8 mouse cellular contexts compared by ENCODE assay signal in the genomic region with DNA sequence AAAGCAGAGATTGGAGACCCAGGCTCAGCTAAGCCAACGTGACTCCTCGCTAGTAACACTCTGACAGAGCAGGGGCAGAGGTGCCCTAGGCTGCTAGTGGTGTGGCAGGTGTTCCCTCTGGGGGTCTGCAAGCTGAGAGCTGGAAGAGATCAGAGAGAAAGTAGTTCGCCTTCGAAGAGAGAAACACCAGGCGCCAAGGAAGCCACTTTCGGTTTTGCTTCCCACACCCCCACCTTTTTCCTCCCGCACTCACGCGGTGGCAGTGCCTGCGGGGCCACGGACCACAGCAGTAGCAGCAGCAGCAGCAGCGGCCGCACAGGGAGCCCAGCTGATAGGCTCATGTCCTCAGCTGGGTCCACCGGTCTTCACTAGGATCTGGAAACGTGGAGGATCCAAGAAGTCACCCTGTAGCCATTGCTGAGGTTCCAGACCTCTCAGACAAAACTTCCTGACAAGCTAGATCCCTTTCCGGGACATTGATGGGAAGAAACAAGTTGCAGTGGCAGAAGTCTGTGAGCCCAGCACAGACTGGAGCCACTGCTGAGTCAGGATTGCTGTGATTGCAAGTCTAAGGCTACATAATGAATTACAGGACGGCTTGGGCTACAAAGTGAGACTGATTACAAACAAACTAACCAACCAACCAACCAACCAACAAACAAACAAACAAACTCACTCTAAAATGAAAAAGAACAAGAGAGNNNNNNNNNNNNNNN. TPM values are rescaled to one million over a fixed set of nuclear protein-coding genes. Genes with fewer than 3 reads are reported as not detected.
DNase-seq lines count a peak whose midpoint lies in the region; ATAC-seq and TF ChIP-seq lines count a peak whose summit lies in the region.

A gene (minus strand): TSS at position 481 of the 716 bp plus-strand sequence.

- no peaks in the 10 kb centered on the region for H3K9me3 ChIP-seq in hindbrain, embryonic 14.5 days (ENCODE audit: control insufficient read depth, low read length)
- no peaks in the 10 kb centered on the region for H3K9me3 ChIP-seq in liver, embryonic 11.5 days (ENCODE audit: control insufficient read depth, low read length)
- H3K9me3 ChIP-seq in midbrain, postnatal 0 days (ENCODE audit: low read length) = no peaks in the 10 kb centered on the region
- no peaks in the 10 kb centered on the region for H3K9me3 ChIP-seq in stomach, postnatal 0 days (ENCODE audit: control insufficient read depth, low read length)

- H3K4me1 ChIP-seq in bone marrow, adult 2 months (ENCODE audit: control insufficient read depth, insufficient read depth, low read length) = no peaks in the 10 kb centered on the region; the same call in 1 of the 2 replicates
- peaks cover 9% of the 10 kb centered on the region; the same call in 1 of the 2 replicates for H3K4me1 ChIP-seq in hindbrain, embryonic 14.5 days (replicated peaks; ENCODE audit: control insufficient read depth, insufficient read depth, low read length)
- peaks cover 5% of the 10 kb centered on the region; the same call in 1 of the 2 replicates for H3K4me1 ChIP-seq in liver, embryonic 11.5 days (replicated peaks; ENCODE audit: control insufficient read depth, insufficient read depth, low read length)
- no peaks in the 10 kb centered on the region for H3K4me1 ChIP-seq in midbrain, postnatal 0 days (ENCODE audit: insufficient read depth, low read length)
- H3K4me1 ChIP-seq in stomach, postnatal 0 days (replicated peaks; ENCODE audit: control insufficient read depth, insufficient read depth) = no peaks in the 10 kb centered on the region

- no peak for TF ChIP-seq EP300 in stomach, postnatal 0 days (optimal IDR thresholded peaks at IDR 0.05)

- H3K27ac ChIP-seq in bone marrow, adult 2 months (ENCODE audit: control insufficient read depth, insufficient read depth, low read depth, low read length, poor library complexity) = peak within 1 kb of the TSS; percentile 78
- peak within 1 kb of the TSS; percentile 94 for H3K27ac ChIP-seq in gastrocnemius, adult 2 months
- H3K27ac ChIP-seq in hindbrain, embryonic 14.5 days = 0 out of 2 replicates have a peak within 1 kb of the TSS, but pooled peaks have one; percentile 29
- H3K27ac ChIP-seq in liver, embryonic 11.5 days (ENCODE audit: low read depth, low read length) = no peak within 1 kb of the TSS
- H3K27ac ChIP-seq in midbrain, postnatal 0 days (ENCODE audit: low read depth, low read length) = 0 out of 2 replicates have a peak within 1 kb of the TSS, but pooled peaks have one; percentile 18
- peak within 1 kb of the TSS; percentile 58 for H3K27ac ChIP-seq in stomach, postnatal 0 days (replicated peaks)

- peak within 1 kb of the TSS; percentile 75 for H3K4me3 ChIP-seq in bone marrow, adult 2 months (replicated peaks; ENCODE audit: control insufficient read depth, low read depth, low read length)
- H3K4me3 ChIP-seq in gastrocnemius, adult 2 months = peak within 1 kb of the TSS; percentile 89
- peak within 1 kb of the TSS; percentile 30 for H3K4me3 ChIP-seq in hindbrain, embryonic 14.5 days (replicated peaks; ENCODE audit: low read length)
- peak within 1 kb of the TSS; percentile 41 for H3K4me3 ChIP-seq in liver, embryonic 11.5 days (ENCODE audit: low read depth, low read length)
- peak within 1 kb of the TSS; percentile 36 for H3K4me3 ChIP-seq in midbrain, postnatal 0 days (ENCODE audit: low read depth, low read length)
- peak within 1 kb of the TSS; percentile 52 for H3K4me3 ChIP-seq in stomach, postnatal 0 days (ENCODE audit: low read depth, low read length)

- peak; percentile 33 for DNase-seq in cerebellum, postnatal 10 days
- no peak for DNase-seq in cerebellum, adult 8-10 months
- DNase-seq in gastrocnemius, adult 2 months = peak; percentile 80
- DNase-seq in hindbrain, embryonic 14.5 days (ENCODE audit: low spot score) = peak; percentile 38
- DNase-seq in liver, embryonic 11.5 days (ENCODE audit: low spot score) = peak; percentile 62
- DNase-seq in midbrain, postnatal 0 days (ENCODE audit: low spot score) = peak; percentile 15
- DNase-seq in stomach, postnatal 0 days (ENCODE audit: low spot score) = peak; percentile 75

- whole genome bisulfite sequencing in bone marrow, adult 2 months = 2% methylated on average over 17 of the region's 17 CpGs
- WGBS in hindbrain, embryonic 14.5 days = 5% methylated on average over 17 of the region's 17 CpGs
- WGBS in liver, embryonic 11.5 days = 2% methylated on average over 17 of the region's 17 CpGs
- 4% methylated on average over 17 of the region's 17 CpGs for WGBS in midbrain, postnatal 0 days
- WGBS in stomach, postnatal 0 days = 3% methylated on average over 17 of the region's 17 CpGs

- no peaks in the 10 kb centered on the region for H3K27me3 ChIP-seq in hindbrain, embryonic 14.5 days (ENCODE audit: control insufficient read depth, insufficient read depth, low read length)
- 0 out of 2 replicates have a peak, but pooled peaks cover 4% of the 10 kb centered on the region for H3K27me3 ChIP-seq in liver, embryonic 11.5 days (replicated peaks; ENCODE audit: control insufficient read depth, insufficient read depth, low read length)
- no peaks in the 10 kb centered on the region for H3K27me3 ChIP-seq in midbrain, postnatal 0 days (ENCODE audit: insufficient read depth, low read length)
- no peaks in the 10 kb centered on the region for H3K27me3 ChIP-seq in stomach, postnatal 0 days (ENCODE audit: control insufficient read depth, insufficient read depth, low read length)

- no peak for TF ChIP-seq CTCF in bone marrow, adult 2 months (IDR thresholded peaks at IDR 0.05; ENCODE audit: control insufficient read depth, insufficient read depth, low read length)
- TF ChIP-seq CTCF in gastrocnemius, adult 2 months (IDR thresholded peaks at IDR 0.05) = no peak
- no peak for TF ChIP-seq CTCF in midbrain, postnatal 0 days (IDR thresholded peaks at IDR 0.05)
- TF ChIP-seq CTCF in stomach, postnatal 0 days (IDR thresholded peaks at IDR 0.05; ENCODE audit: low read depth) = no peak

- peak within 1 kb of the TSS; percentile 65 for H3K4me2 ChIP-seq in hindbrain, embryonic 14.5 days (replicated peaks)
- peak within 1 kb of the TSS; percentile 71 for H3K4me2 ChIP-seq in liver, embryonic 11.5 days
- peak within 1 kb of the TSS; percentile 55 for H3K4me2 ChIP-seq in midbrain, postnatal 0 days (ENCODE audit: low read depth, low read length, poor library complexity, severe bottlenecking)
- peak within 1 kb of the TSS; percentile 79 for H3K4me2 ChIP-seq in stomach, postnatal 0 days (replicated peaks; ENCODE audit: low read depth)

- 0 out of 2 replicates have a peak, but pooled peaks have one; percentile 59 for ATAC-seq in hindbrain, embryonic 14.5 days (ENCODE audit: low FRiP score)
- 0 out of 2 replicates have a peak, but pooled peaks have one; percentile 47 for ATAC-seq in liver, embryonic 11.5 days (replicated peaks; ENCODE audit: low FRiP score)
- 0 out of 2 replicates have a peak, but pooled peaks have one; percentile 44 for ATAC-seq in midbrain, postnatal 0 days (ENCODE audit: low FRiP score)
- peak; percentile 75 for ATAC-seq in stomach, postnatal 0 days (ENCODE audit: low FRiP score, low TSS enrichment)

- intact Hi-C loops in gastrocnemius, adult 2 months (cut with DNase I) = no loop called here

- no peaks in the 10 kb centered on the region for H3K36me3 ChIP-seq in hindbrain, embryonic 14.5 days (replicated peaks; ENCODE audit: control insufficient read depth, insufficient read depth)
- no peaks in the 10 kb centered on the region for H3K36me3 ChIP-seq in liver, embryonic 11.5 days (ENCODE audit: control insufficient read depth, insufficient read depth, low read length)
- no peaks in the 10 kb centered on the region for H3K36me3 ChIP-seq in midbrain, postnatal 0 days (ENCODE audit: insufficient read depth, low read length)
- no peaks in the 10 kb centered on the region for H3K36me3 ChIP-seq in stomach, postnatal 0 days (ENCODE audit: control insufficient read depth, insufficient read depth, low read length)

- TF ChIP-seq POLR2A in bone marrow, adult 2 months (IDR thresholded peaks at IDR 0.05; ENCODE audit: borderline replicate concordance, control insufficient read depth, low read depth, low read length) = peak; percentile 64; the same call in 1 of the 2 replicates

- peak within 1 kb of the TSS; percentile 55 for H3K9ac ChIP-seq in hindbrain, embryonic 14.5 days
- H3K9ac ChIP-seq in liver, embryonic 11.5 days (ENCODE audit: low read depth, low read length) = peak within 1 kb of the TSS; percentile 63
- peak within 1 kb of the TSS; percentile 50 for H3K9ac ChIP-seq in midbrain, postnatal 0 days (replicated peaks; ENCODE audit: low read length, poor library complexity, severe bottlenecking)
- H3K9ac ChIP-seq in stomach, postnatal 0 days (ENCODE audit: low read length) = peak within 1 kb of the TSS; percentile 78

RNA-seq across cellular contexts. Expression of the gene that starts here (rescaled TPM):
- 4.0 and 4.5 TPM in 2 replicates for polyA plus RNA-seq in bone marrow, adult 2 months (2011; ENCODE audit: insufficient read depth, insufficient read length, low replicate concordance, missing spikeins)
- total RNA-seq in gastrocnemius, adult 2 months (2021) = 10 to 100 TPM; 16.0 to 18.7 TPM
- 4.8 and 7.0 TPM in 2 replicates for polyA plus RNA-seq in hindbrain, embryonic 14.5 days (2014; fragmentation: Nextera tagmentation; extraction: Ambion mirVana)
- polyA plus RNA-seq in liver, embryonic 11.5 days (2014; fragmentation: Nextera tagmentation; extraction: Ambion mirVana) = 6.1 and 7.2 TPM in 2 replicates
- 1.8 and 2.5 TPM in 2 replicates for total RNA-seq in midbrain, postnatal 0 days (2014; rRNA removed)
- polyA plus RNA-seq in midbrain, postnatal 0 days (2015; fragmentation: Nextera tagmentation; extraction: Ambion mirVana) = 4.0 and 5.8 TPM in 2 replicates
- polyA plus RNA-seq in stomach, postnatal 0 days (2015; fragmentation: Nextera tagmentation; extraction: Ambion mirVana) = 11.2 and 12.9 TPM in 2 replicates

Comparison
In these comparisons a context has a peak if more than half of its experiments do, and no peak if none do; other contexts are left out.
1. H3K4me3 ChIP-seq: peak in every context shown above with its lines; median percentile 89 in gastrocnemius, adult 2 months; 75 in bone marrow, adult 2 months; 52 in stomach, postnatal 0 days; 41 in liver, embryonic 11.5 days; 36 in midbrain, postnatal 0 days; 30 in hindbrain, embryonic 14.5 days.